Mouse (Mus musculus) cerebellum, postnatal 25 days (tissue): ENCODE measurements around the gene Zfp618.

Source experiments
- DNase-seq, 2 experiments: peaks; one replicate each; pipeline ENCODE4 v3.0.0; 2021; ENCODE audit warnings: mixed read lengths in 2 of 2

Gene Zfp618

GRCm38 (mm10) chr4:63165636-63166035 is 200.3 kb downstream of the Zfp618 start:
- no peak for DNase-seq

- DNase-seq: no peak
Measured at GRCm38 (mm10) chr4:63166323-63166722, 200.9 kb downstream of the Zfp618 start.

DNA sequence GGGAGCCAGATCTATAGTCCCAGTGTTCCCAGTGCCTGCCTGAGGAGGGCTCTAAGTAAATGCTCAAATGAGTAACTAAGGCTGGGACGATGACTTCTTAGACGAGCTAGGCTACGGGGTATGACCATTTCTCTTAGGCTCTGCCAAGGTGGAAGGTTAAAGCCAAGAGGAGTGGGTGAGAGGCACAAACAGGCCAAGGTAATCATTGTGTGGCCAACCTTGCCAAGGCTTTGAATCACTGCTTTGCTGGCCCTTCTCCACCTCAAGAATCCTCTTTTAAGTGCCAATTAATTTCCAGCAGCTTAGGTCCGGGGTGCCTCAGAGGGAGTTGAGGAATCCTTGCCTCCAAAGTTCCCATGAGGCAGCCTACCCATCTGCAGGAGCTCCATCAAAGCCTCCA is 204.7 kb downstream of the Zfp618 start:
- DNase-seq: no peak

GRCm38 (mm10) chr4:63171122-63171521 is 205.7 kb downstream of the Zfp618 start:
- no peak for DNase-seq

- no peak for DNase-seq
Measured at GRCm38 (mm10) chr4:63171969-63172685, 206.8 kb downstream of the Zfp618 start, which contains the start of gene Kif12. Gene Kif12, minus strand, starts transcription at chr4:63172131.

DNA sequence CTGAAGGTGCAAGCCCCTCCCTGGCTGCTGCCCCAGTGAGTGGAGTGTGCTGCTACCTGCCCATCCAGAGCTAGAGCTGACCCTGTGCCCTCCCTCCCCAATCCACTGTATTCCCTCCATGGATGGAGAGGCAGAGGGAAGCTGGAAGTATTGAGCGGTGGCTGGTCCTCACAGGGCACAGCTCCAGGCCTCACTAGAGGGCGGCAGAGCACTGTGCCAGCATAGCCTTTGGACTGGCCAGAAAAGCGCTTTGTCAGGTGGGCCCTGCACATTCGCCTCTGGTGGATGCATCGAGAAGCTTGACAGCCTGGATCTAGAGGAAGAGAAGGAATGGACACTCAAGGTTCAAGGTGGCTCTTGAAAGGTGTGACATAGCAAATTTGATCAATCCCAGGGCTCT is 216.2 kb downstream of the Zfp618 start:
- peak; percentile 67 to 80 for DNase-seq

DNA sequence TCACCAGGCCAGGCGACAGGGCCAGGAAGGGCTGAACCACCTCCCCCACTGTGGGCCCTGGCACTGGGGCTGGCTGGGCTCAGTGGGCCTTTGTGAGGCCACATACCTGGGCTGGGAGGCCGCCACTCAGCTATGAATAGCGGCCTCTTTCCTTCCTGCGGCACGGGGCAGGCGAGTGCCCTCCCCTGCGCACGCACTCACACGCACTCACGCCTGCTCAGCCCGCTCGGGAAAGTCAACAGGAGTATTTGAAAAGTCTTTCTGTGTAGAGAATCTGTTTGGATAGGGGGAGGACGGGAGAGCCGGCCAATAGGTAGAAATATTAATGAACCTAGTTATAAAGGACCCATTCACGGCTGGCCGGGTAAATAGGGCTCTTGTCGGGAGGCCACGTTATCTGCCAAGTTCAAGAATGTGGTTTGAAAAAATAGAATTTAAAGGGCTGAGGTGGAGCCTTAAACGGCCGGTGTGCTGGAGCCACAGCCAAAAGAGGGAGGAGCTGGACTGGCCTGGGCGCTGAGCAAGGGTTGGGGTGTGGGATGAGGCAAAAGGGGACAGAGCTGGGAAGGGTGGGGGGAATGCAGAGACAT is 221.0 kb downstream of the Zfp618 start:
- DNase-seq: no peak
